Mouse (Mus musculus) stomach, postnatal 0 days (tissue): ENCODE results near the gene Ubash3a. TPM values are rescaled to one million over a fixed set of nuclear protein-coding genes. Genes with fewer than 3 reads are reported as not detected.

Experiments used
- ATAC-seq: fragments of 200-750 bp; cut with Nextera tagmentation; 2 replicates; pipeline ENCODE4 v1.8.0; 2017; ENCODE audit not compliant: low FRiP score, low TSS enrichment
- DNase-seq: peaks from one replicate; pipeline ENCODE4 v3.0.0-alpha.2; 2016; ENCODE audit warnings: low spot score
- H3K27ac ChIP-seq: fragments of 300-500 bp; sonication (generic); replicated peaks from 2 replicates; pipeline ENCODE4 v1.5.1; 2014; ENCODE audit warnings: mild to moderate bottlenecking, control low read depth
- H3K27me3 ChIP-seq: fragments of 300-500 bp; sonication (generic); 2 replicates; pipeline ENCODE4 v1.6.1; 2014; ENCODE audit warnings: low read length; ENCODE audit not compliant: control insufficient read depth, insufficient read depth
- H3K36me3 ChIP-seq: fragments of 300-500 bp; sonication (generic); 2 replicates; pipeline ENCODE4 v1.6.1; 2014; ENCODE audit warnings: low read length, mixed read lengths; ENCODE audit not compliant: control insufficient read depth, insufficient read depth
- H3K4me1 ChIP-seq: fragments of 300-500 bp; sonication (generic); replicated peaks from 2 replicates; pipeline ENCODE4 v1.6.1; 2014; ENCODE audit warnings: antibody characterized with exemption; ENCODE audit not compliant: control insufficient read depth, insufficient read depth
- H3K4me2 ChIP-seq: fragments of 300-500 bp; sonication (generic); replicated peaks from 2 replicates; pipeline ENCODE4 v1.6.1; 2014; ENCODE audit warnings: low read depth, mild to moderate bottlenecking, control low read depth, moderate library complexity
- H3K4me3 ChIP-seq: fragments of 300-500 bp; sonication (generic); 2 replicates; pipeline ENCODE4 v1.5.1; 2014; ENCODE audit warnings: low read depth, low read length, control low read depth
- H3K9ac ChIP-seq: fragments of 300-500 bp; sonication (generic); 2 replicates; pipeline ENCODE4 v1.6.1; 2014; ENCODE audit warnings: mild to moderate bottlenecking, low read length, control low read depth, mixed read lengths
- H3K9me3 ChIP-seq: fragments of 300-500 bp; sonication (generic); 2 replicates; pipeline ENCODE4 v1.6.1; 2016; ENCODE audit warnings: low read length; ENCODE audit not compliant: control insufficient read depth
- CTCF ChIP-seq: IDR thresholded peaks from 2 replicates; pipeline ENCODE4 v1.5.1; 2016; ENCODE audit warnings: antibody characterized with exemption, low read depth, mild to moderate bottlenecking, moderate library complexity
- EP300 ChIP-seq: optimal IDR thresholded peaks from 2 replicates; pipeline ENCODE3; 2016; ENCODE audit warnings: antibody characterized with exemption
- whole genome bisulfite sequencing: fragments of 180-500 bp; shearing (Covaris S2); extraction: QIAGEN DNeasy Blood & Tissue Kit; methylation state at CpG from one replicate; pipeline ENCODE4 v1.1.7; 2014; 5-methylcytosine and 5-hydroxymethylcytosine counted together
- polyA plus RNA-seq: library from polyadenylated mRNA; unstranded; fragments of >200 nt; fragmentation: Nextera tagmentation; extraction: Ambion mirVana; gene quantifications from 2 replicates; pipeline ENCODE4 v1.2.1, GENCODE M21; 2015

Gene Ubash3a
- polyA plus RNA-seq, 1 experiment from 2014 or later, result 0.13 TPM

GRCm38 (mm10) chr17:31169796-31170195 is 37.9 kb upstream of the Ubash3a start:
- ATAC-seq, result peak; percentile 86
- 54% methylated on average over 5 of the region's 5 CpGs for WGBS
- H3K9ac ChIP-seq, result no peak overlapping the region
- no peaks in the 10 kb centered on the region for H3K9me3 ChIP-seq
- no peak overlapping the region for H3K4me2 ChIP-seq
- no peaks in the 10 kb centered on the region for H3K27me3 ChIP-seq
- H3K36me3 ChIP-seq, result no peaks in the 10 kb centered on the region
- no peak for TF ChIP-seq EP300
- no peak for TF ChIP-seq CTCF
- H3K4me3 ChIP-seq, result no peak overlapping the region
- H3K27ac ChIP-seq, result peak overlapping the region; percentile 81
- DNase-seq, result peak; percentile 73
- H3K4me1 ChIP-seq, result no peaks in the 10 kb centered on the region

DNA sequence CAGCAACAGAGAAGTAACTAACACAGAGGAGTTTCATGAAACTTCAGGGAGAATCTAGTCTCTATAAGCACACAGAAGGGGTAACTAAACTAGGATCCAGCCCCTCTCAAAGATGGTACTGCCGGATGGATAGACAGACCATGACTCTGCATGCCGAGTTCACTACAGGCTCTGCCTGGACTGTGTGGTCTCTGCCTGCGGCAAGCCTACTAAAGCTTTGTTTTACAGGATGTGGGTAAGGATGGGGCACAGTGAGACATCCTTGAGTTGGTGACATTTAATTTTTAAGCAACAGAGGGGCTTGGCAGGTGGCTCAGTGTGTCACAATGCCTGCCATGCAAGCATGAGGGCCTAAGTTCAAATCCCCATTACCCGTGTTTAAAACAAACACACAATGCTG is 31.4 kb upstream of the Ubash3a start:
- Histone ChIP-seq H3K4me2 (no peak overlapping the region), H3K27me3 (no peaks in the 10 kb centered on the region), H3K36me3 (no peaks in the 10 kb centered on the region), H3K9me3 (no peaks in the 10 kb centered on the region), H3K27ac (no peak overlapping the region), H3K4me3 (no peak overlapping the region), H3K9ac (no peak overlapping the region), H3K4me1 (no peaks in the 10 kb centered on the region)
- DNase-seq (no peak), ATAC-seq (no peak)
- WGBS, result 89% methylated on average over 4 of the region's 4 CpGs
- no peak for TF ChIP-seq CTCF
- TF ChIP-seq EP300, result no peak

GRCm38 (mm10) chr17:31181490-31181889 is 26.2 kb upstream of the Ubash3a start:
- no peak overlapping the region for H3K27ac ChIP-seq
- H3K9me3 ChIP-seq, result no peaks in the 10 kb centered on the region
- H3K4me2 ChIP-seq, result no peak overlapping the region
- ATAC-seq, result no peak
- TF ChIP-seq CTCF (no peak), EP300 (no peak)
- no peaks in the 10 kb centered on the region for H3K4me1 ChIP-seq
- H3K4me3 ChIP-seq, result no peak overlapping the region
- DNase-seq, result no peak
- no peak overlapping the region for H3K9ac ChIP-seq
- WGBS, result 70% methylated on average over 4 of the region's 4 CpGs
- H3K27me3 ChIP-seq, result no peaks in the 10 kb centered on the region
- H3K36me3 ChIP-seq, result no peaks in the 10 kb centered on the region

DNA sequence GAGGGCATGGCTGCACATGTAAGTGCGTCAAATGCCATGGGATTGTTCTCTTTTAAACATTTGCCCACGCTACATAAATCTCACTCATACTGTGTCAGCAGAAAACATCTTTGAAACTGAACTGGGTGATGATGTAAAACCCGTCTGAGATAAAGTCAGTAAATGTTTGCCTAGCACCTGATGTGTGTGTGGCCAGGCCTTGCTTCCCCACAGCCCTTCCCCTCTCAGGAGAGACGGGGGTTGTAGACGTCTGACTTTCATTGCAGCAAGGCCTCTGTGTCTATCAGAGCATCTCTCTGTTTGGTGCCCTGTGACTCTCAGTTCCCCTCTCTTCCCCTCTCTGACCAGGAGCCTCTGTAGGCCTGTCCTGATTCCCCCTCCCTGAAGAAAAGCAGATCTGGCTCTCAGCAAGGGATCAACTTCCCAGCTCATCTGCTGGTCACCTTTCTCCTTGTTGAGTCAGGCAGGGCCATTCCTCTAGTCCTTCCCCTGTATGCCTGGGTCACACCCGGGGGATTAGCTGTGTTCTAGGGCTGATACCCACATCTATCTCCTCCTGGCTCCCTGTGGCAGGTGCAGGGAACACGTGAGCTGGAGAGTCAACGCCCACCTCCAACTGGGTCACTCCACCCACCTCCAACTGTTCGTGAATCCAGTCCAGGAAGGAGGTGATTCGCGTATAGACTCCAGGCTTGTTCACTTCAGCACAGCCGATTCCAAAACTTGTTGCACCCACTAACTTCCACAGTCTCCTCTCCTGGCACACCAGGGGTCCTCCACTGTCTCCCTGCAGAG is 24.3 kb upstream of the Ubash3a start:
- H3K36me3 ChIP-seq, result no peaks in the 10 kb centered on the region
- H3K9me3 ChIP-seq, result no peaks in the 10 kb centered on the region
- WGBS, result 35% methylated on average over 12 of the region's 12 CpGs
- H3K27ac ChIP-seq, result peak overlapping the region; percentile 93
- peak; percentile 88 for ATAC-seq
- peak; percentile 91 for DNase-seq
- no peak for TF ChIP-seq CTCF
- H3K4me3 ChIP-seq, result no peak overlapping the region
- H3K9ac ChIP-seq, result no peak overlapping the region
- no peaks in the 10 kb centered on the region for H3K4me1 ChIP-seq
- no peaks in the 10 kb centered on the region for H3K27me3 ChIP-seq
- peak overlapping the region; percentile 21; the same call in 1 of the 2 replicates for H3K4me2 ChIP-seq

DNA sequence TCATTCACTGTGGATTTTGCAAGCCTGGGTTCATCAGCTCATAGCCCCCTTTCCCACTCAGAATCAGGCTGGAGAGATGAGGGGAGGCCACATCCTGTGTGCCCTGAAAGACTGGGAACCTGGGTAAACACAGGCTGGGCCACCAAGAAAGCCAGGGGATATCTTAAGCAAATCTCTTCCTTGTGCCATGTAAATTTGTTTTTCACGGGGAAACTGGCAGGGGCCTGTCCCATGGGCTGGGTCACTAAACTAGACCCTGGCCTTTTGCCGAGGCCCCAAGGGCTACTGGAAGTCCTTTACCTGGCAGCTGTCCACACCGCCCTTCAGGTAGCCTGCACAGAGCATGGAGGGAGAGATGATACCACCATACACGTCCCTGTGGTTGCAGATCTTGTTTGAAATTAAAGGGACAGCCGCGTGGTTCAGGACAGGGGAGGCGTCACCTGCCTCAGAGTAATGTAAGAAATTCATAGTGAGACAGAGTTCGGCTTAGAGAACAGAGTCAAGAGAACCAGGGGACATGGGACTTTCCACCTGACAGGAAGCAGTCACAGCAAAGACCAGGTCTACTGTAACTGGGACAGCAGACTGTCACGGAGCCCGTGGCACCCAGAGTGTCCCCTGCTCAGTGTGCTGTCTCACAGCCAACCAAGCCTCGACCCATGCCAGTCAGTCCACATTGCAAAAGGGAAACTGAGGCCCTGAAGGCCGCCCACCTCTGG is 23.2 kb upstream of the Ubash3a start:
- H3K4me1 ChIP-seq, result no peaks in the 10 kb centered on the region
- peak overlapping the region; percentile 93 for H3K27ac ChIP-seq
- no peak for TF ChIP-seq CTCF
- TF ChIP-seq EP300, result no peak
- H3K9me3 ChIP-seq, result no peaks in the 10 kb centered on the region
- peak overlapping the region; percentile 21; the same call in 1 of the 2 replicates for H3K4me2 ChIP-seq
- DNase-seq (peak; percentile 82), ATAC-seq (peak; percentile 50)
- no peak overlapping the region for H3K4me3 ChIP-seq
- 68% methylated on average over 12 of the region's 12 CpGs for WGBS
- H3K27me3 ChIP-seq, result no peaks in the 10 kb centered on the region
- H3K9ac ChIP-seq, result peak overlapping the region; percentile 8; the same call in 1 of the 2 replicates
- no peaks in the 10 kb centered on the region for H3K36me3 ChIP-seq

- DNase-seq, result peak; percentile 84
- Histone ChIP-seq H3K36me3 (no peaks in the 10 kb centered on the region), H3K27me3 (no peaks in the 10 kb centered on the region), H3K27ac (no peak overlapping the region), H3K4me1 (no peaks in the 10 kb centered on the region), H3K4me2 (no peak overlapping the region), H3K9me3 (no peaks in the 10 kb centered on the region), H3K4me3 (no peak overlapping the region), H3K9ac (no peak overlapping the region)
- TF ChIP-seq EP300 (no peak), CTCF (peak; percentile 96)
- 23% methylated on average over 4 of the region's 4 CpGs for WGBS
- ATAC-seq, result no peak
Measured at GRCm38 (mm10) chr17:31187370-31187769, 20.3 kb upstream of the Ubash3a start.
